Comparison of ENCODE assay signal across 14 mouse cellular contexts in the genomic region with DNA sequence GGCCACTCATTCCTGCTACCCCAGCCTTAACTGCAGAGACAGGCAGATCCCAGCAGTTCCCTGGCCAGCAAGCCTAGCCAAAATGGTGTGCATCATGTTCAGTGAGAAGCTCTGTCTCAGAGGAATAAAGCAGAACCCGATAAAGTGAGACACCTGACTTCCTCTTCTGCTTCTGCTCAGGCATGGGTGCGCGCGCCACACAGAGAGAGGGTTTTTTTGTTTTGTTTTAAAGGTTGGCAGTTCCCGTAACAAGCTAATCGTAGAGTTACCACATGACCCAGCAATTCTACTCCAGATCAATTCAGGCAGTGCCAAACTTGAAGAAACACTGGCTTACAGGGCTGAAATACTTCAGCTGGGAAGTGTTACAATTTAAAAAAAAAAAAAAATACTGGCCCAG. TPM values are rescaled to one million over a fixed set of nuclear protein-coding genes. Genes with fewer than 3 reads are reported as not detected.
DNase-seq lines count a peak whose midpoint lies in the region; ATAC-seq and TF ChIP-seq lines count a peak whose summit lies in the region.
"Had no signal": no experiment of that assay in that cellular context is flagged by ENCODE, and none has a peak within 500 bp of the region (broad histone marks: within the 10 kb centered on the region; RNA-seq: fewer than 3 reads in every experiment).

No protein-coding gene starts in this region.

- H3K4me3 ChIP-seq in layer of hippocampus, adult 2 months: no peak overlapping the region
- H3K4me3 ChIP-seq: lung, embryonic 15.5 days had no signal

- TF ChIP-seq CTCF in layer of hippocampus, adult 2 months (conservative IDR thresholded peaks at IDR 0.05): no peak

- H3K27ac ChIP-seq in layer of hippocampus, adult 2 months: peak overlapping the region; percentile 64; the same call in 1 of the 2 replicates
- H3K27ac ChIP-seq: hindbrain, embryonic 14.5 days; lung, embryonic 15.5 days had no signal

- peak in 1 of 2 experiments; percentile 37 for DNase-seq in layer of hippocampus, adult 2 months (ENCODE audit: low spot score in 2 of 2)
- DNase-seq in layer of hippocampus, adult 8-10 months (ENCODE audit: low spot score in 2 of 2): no peak
- DNase-seq in Muller cell, postnatal 12 days (ENCODE audit: inconsistent ontology term): peak; percentile 23
- peak; percentile 34 to 46 for DNase-seq in thymus, postnatal 10 days (ENCODE audit: low spot score in 2 of 2)
- no peak for DNase-seq in cerebellum, postnatal 25 days
- no peak for DNase-seq in right cerebral cortex, postnatal 14 days
- DNase-seq in cerebellum, postnatal 36 days: no peak
- DNase-seq: adrenal gland, postnatal 10 days; cerebellum, postnatal 10 days; gastrocnemius, postnatal 14 days; kidney, postnatal 36 days had no signal

- ATAC-seq in monocyte, adult 5-6 weeks (replicated peaks; ENCODE audit: insufficient number of reproducible peaks, low FRiP score, low TSS enrichment, poor library complexity, severe bottlenecking): peak; percentile 72

RNA-seq across cellular contexts. Expression of a gene that starts 7.4 kb away (rescaled TPM):
- total RNA-seq in layer of hippocampus, adult 2 months (2021): 10 to 100 TPM; 91.2 to 95.6 TPM
- total RNA-seq in layer of hippocampus, adult 8-10 months (2022): 100 to 1,000 TPM in 3 of 4 experiments, 10 to 100 TPM in 1; 97.0 to 114 (median 108) TPM
- 52.7 to 89.6 TPM (median 86.8 TPM) in 3 replicates for total RNA-seq in monocyte, adult 5-6 weeks (2017)

RNA-seq across cellular contexts. Expression of a gene that starts 30.6 kb away (rescaled TPM):
- not detected for total RNA-seq in layer of hippocampus, adult 2 months (2021)
- total RNA-seq in layer of hippocampus, adult 8-10 months (2022): under 1 TPM in 1 of 4 experiments, not detected in 3; 0.14 TPM
- not detected in 3 replicates for total RNA-seq in monocyte, adult 5-6 weeks (2017)
- total RNA-seq: gastrocnemius, postnatal 14 days had no signal

RNA-seq across cellular contexts. Expression of a gene that starts 41.6 kb away (rescaled TPM):
- total RNA-seq in layer of hippocampus, adult 2 months (2021): 10 to 100 TPM; 22.9 to 25.3 TPM
- 10 to 100 TPM; 22.1 to 23.2 (median 22.3) TPM for total RNA-seq in layer of hippocampus, adult 8-10 months (2022)
- total RNA-seq in monocyte, adult 5-6 weeks (2017): 2.8 to 6.0 TPM (median 4.2 TPM) in 3 replicates

Comparison
In these comparisons a context has a peak if more than half of its experiments do, and no peak if none do; other contexts are left out.
1. DNase-seq: peak in Muller cell, postnatal 12 days (single experiment) and thymus, postnatal 10 days (2 of 2); none in layer of hippocampus, adult 8-10 months (0 of 2), cerebellum, postnatal 25 days (0 of 2), right cerebral cortex, postnatal 14 days (single experiment) and cerebellum, postnatal 36 days (0 of 2).